Mouse (Mus musculus): ENCODE measurements around the gene Cep41.

GRCm38 (mm10) chr6:30644462-30644861 is 49.1 kb downstream of the Cep41 start:
- TF ChIP-seq MAFK (IDR thresholded peaks at IDR 0.05; ENCODE audit: insufficient read depth, low read depth, low read length) (no peak), CHD2 (IDR thresholded peaks at IDR 0.05; ENCODE audit: low read depth, low read length) (no peak), HCFC1 (IDR thresholded peaks at IDR 0.05; ENCODE audit: borderline replicate concordance, insufficient read depth, low read length) (no peak)

Data from ES-E14 (cell line).